Mouse (Mus musculus) adrenal gland, adult (tissue): ENCODE measurements around the gene 2010003K11Rik.
A peak's percentile ranks its signal among the peaks of the same experiment; 100 is the strongest.

Experiments
- DNase-seq, 2 experiments: peaks; one replicate each; pipeline ENCODE4 v3.0.0; 2022 to 2023; ENCODE audit warnings: low spot score in 1 of 2; ENCODE audit not compliant: inconsistent age in 2 of 2

The 2010003K11Rik gene

GRCm38 (mm10) chr19:4498062-4498933, at the start of gene 2010003K11Rik:
TSS of gene 2010003K11Rik (minus strand) at chr19:4498583.
- DNase-seq = peak; percentile 91 to 95

DNA sequence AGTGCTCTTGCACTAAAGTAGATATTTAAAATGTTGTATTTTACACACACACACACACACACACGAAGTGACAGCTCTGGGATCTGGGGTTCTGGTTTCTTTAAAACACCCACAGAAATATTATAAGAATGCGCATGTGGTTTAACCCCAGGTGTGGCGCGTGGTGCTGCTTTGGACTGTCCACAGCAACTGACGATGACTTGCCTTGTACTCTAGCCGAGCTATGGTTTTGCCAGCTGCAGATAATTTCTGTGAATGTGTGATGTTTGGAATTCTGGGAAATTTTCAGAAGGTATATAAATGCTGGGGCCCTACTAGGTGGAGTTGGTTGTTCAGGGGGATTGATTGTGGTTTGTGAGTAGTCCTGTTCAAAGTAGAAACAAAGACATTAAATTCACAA, 49.4 kb upstream of the 2010003K11Rik start:
- DNase-seq = no peak

- no peak for DNase-seq
Observed at GRCm38 (mm10) chr19:4545841-4546240, 47.5 kb upstream of the 2010003K11Rik start.

GRCm38 (mm10) chr19:4545091-4545490, 46.7 kb upstream of the 2010003K11Rik start:
- no peak for DNase-seq

- DNase-seq = no peak
Observed at GRCm38 (mm10) chr19:4542081-4542480, 43.7 kb upstream of the 2010003K11Rik start.

GRCm38 (mm10) chr19:4540992-4541391, 42.6 kb upstream of the 2010003K11Rik start:
- DNase-seq = no peak

- no peak for DNase-seq
Observed at GRCm38 (mm10) chr19:4540263-4540662, 41.9 kb upstream of the 2010003K11Rik start.

- peak; percentile 88 to 93 for DNase-seq
Observed at GRCm38 (mm10) chr19:4536606-4537005, 38.2 kb upstream of the 2010003K11Rik start.

GRCm38 (mm10) chr19:4535922-4536321, 37.5 kb upstream of the 2010003K11Rik start:
- DNase-seq = peak in 1 of 2 experiments; percentile 69

DNA sequence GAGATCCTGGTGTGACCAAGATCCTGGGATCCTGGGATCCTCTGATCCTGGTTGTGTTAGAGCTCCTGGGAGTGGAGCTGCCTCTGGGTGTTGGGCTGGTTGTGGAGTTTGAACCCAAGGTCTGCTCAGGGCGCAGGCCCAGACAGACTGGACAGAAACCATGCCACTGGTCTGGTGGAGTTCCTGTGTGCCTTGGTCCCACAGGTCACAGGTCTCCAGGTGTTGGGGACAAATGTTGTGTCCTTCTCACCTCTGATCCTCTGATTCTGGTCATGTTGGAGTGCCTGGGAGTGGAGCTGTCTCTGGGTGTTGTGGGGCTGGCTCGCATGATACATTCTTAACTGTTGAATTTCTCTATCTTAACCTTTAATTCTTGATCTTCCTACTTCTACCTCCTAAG, 36.3 kb upstream of the 2010003K11Rik start:
- DNase-seq = peak in 1 of 2 experiments; percentile 49

- DNase-seq = peak in 1 of 2 experiments; percentile 77
Observed at GRCm38 (mm10) chr19:4521426-4522050, 23.2 kb upstream of the 2010003K11Rik start.

DNA sequence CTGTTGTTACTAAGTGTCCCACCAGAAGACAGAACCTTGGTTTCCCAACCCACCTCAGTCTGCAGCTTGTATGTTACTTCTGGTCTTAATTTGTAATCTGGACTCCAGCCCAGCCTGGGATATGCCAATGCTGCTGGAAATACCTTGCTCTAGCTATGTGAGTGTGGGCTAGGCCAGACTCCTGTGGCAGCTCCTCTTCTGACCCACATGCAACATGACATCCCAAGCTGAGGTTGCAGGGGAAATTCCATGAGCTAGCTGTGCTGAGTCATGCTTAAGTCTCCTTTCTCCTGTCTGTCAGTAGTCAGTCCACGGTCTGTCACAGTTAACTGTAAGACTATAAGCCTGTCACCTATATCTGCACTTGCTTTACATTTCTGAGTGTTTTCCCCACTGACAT, 19.1 kb upstream of the 2010003K11Rik start:
- peak; percentile 68 to 88 for DNase-seq

- DNase-seq = peak in 1 of 2 experiments; percentile 53
Observed at GRCm38 (mm10) chr19:4516288-4516687, 17.9 kb upstream of the 2010003K11Rik start.

DNA sequence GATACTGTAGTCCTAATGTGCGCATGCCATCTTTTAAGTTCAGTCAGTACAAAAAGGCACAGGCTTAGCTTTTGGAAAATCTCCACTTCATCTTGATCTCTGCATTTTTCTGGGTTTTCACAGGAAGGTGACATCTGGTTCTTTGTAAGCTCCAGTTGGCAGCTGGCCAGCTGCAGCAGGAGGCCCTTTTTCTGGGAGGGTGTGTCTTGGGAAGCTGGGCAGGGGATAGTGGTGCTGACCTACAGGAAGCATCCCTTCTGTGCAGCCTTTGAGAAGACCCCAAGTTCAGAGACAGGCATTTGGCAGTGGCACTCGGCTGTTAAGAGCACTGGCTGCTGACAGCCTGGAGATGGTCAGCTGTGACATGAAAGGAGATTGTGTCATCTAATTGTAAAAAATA, 17.4 kb upstream of the 2010003K11Rik start:
- peak; percentile 42 to 76 for DNase-seq

- DNase-seq = peak; percentile 26 to 80
Observed at GRCm38 (mm10) chr19:4513236-4513858, 15.0 kb upstream of the 2010003K11Rik start.

DNA sequence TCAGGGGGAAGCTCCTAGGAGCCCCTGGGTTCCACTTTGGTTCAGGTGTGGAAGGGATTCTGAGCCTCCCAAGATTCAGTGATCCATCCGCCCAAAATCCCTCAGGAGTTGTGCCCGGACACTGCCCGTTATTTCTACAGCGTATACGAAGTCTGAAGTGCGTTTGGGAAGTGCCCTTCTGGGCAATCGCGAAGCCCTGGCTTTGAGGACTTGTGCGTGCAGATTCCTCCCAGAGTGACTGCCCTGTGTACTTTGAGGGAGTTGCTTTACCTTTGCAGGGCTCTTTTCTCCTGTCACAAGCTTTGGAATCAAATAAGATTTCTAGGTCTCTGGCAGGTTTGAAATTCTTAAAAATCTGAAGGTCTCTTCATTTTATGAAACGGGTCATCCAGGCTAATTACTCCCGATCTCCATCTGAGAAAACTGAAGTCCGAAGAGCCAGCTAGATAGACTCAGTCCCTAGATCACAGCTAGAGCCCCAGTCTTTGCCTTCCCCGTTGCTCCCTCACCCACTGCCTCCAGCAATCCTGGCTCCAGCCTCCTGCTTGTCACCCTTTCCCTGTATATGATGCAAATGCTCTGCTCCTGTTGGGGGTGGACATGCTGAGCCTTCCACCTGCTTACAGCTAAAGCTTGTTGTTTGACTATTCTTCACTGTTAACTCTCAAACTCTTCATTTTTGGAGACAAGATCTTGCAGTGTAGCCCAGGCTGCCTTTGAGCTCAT, 12.9 kb upstream of the 2010003K11Rik start:
- peak; percentile 38 to 80 for DNase-seq

DNA sequence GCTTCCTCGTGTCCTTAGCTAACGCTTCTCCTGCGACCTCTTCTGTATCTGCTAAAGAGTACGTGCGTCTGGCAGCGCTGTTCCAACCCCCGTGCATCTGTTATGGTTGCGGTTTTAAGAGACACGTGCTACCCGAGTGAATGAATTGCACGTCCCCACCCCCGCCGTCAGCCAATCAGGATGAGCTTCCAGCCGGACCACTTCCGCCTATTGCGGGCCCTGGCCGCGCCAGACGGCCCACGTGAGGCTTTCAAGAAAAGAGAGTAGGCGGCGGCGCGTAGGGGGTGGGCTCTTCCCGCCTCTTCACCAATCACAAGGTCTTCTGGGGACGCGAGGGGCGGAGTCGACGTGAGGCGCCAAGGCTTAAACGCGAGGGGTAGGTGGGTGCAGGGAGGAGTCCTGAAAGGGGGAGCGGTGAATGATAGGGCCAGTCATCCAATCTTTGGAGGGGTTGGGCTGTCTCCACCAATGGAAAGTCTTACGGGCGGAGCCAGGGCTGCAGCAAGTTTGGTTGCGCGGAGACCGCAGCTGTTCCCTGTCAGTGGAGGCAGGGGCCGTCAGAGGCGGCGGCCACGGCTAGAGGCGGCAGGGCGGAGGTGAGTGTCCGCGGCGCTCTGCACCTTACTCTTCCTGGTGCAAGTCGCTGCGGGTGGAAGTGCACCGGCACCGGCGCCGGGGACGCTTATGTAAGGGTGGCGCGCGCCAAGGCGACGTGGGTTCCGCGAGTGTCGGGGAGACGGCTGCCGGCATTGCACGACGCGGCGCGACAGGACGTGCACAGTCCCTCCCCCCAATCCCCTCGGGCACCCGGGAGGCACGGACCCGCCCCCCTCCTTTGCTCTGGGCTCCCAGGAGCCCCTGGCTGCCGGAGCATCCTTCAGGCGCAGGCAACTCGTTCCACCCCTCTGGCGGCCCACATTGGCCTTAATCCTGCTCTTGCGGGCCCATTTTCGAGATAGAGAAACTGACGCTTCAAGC, 11.9 kb upstream of the 2010003K11Rik start, which contains the start of gene Pcx:
Gene Pcx, plus strand, starts transcription at position 487 of the 978 bp plus-strand sequence.
- peak; percentile 100 for DNase-seq

DNA sequence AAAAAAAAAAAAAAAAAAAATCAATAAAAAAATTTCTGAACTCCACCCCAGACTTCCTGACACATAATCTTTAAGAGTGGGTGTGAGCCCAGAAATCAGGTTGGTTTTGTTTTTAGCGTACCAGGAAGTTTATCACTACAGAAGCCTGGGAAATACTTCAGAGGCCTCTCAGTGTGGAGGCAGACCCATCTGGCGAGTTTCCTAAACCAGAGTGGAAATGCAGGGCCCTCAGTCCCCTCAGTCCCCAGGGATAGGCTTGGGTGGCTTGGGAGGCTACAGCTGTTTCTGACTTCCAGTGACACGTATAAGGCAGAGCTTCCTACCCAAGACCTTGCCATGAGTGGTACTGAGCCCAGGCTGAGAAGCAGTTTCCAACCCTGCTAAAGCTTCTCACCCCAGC, 9.4 kb upstream of the 2010003K11Rik start:
- peak in 1 of 2 experiments; percentile 36 for DNase-seq

DNA sequence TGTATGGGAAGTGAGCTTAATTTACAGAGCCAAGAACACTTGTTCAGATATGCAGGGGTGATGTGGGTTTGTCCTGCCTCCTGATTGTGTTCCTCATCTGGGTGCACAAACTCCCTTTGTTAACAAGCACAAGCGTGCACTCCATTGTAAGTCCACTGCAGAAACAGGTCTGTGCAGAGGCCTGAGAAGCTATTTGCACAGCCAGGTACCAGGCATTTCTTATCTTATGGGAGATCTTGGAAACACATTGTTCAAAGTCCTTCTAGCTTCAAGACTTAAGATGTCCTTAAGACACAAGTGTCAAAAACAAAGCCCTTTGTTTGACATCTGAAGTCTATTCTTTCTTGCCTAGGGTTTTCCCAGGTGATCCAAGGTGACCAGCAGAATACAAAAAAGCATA, 6.4 kb upstream of the 2010003K11Rik start:
- DNase-seq = no peak

DNA sequence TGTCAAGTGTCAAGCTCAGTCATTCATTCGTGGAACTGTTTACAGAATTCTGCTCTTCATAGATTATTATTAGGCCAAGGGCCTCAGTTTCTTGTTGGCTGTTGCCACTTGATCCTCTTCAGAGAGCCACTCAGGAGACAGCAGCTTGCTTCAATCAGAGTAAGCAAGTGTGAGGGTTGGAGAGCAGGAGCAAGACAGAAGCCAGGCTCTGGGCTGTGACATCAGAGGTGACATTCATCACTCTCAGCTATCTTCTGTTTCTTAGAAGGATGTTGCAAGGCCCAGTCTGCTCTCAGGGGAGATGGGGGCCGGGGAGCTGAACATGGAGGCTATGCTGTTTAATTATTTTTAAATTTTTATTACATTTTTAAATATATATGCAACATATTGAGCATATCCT, 4.3 kb upstream of the 2010003K11Rik start:
- peak in 1 of 2 experiments; percentile 65 for DNase-seq
